Mouse (Mus musculus): Measurements from ENCODE around the gene Rnf39. TPM values are rescaled to one million over a fixed set of nuclear protein-coding genes. Genes with fewer than 3 reads are reported as not detected.

The Rnf39 gene
- total and polyA plus RNA-seq, 3 experiments = not detected

DNA sequence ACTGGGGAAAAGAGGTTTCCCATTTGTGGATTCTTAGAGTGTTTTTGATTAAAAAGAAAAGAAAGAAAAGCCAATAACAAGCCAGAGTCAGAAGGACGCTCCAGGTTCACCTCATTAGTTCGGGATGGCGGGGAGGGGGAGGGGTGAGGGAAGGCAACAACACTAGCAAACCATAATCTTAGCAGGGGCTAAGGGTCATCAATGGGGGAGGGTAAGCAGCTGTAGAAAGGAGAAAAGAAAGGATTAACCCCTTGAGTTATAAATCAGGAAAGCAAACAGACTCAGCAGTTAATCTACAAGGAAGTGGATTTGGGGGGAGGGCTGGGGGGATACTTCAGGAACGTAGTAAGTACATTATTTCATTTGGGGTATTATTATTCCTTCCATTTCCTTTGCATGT is 39.1 kb downstream of the Rnf39 start:
- in situ Hi-C loops (cut with MboI; ENCODE audit: low pct_ligation_motif_present, low pct_unique_long_range_greater_than_20kb, low sequenced_read_pairs) = no loop called here
- Histone ChIP-seq H3K4me2 (ENCODE audit: insufficient read depth, low read depth, poor library complexity, severe bottlenecking) (no peak overlapping the region), H3K27me3 (replicated peaks) (no peaks in the 10 kb centered on the region), H3K4me3 (replicated peaks in 1 of 3; ENCODE audit: low read depth in 2 of 3, low read length in 2 of 3, poor library complexity in 1 of 3) (no peak overlapping the region), H3K79me2 (replicated peaks; ENCODE audit: control insufficient read depth, extremely low read depth, insufficient read depth, poor library complexity, severe bottlenecking) (no peaks in the 10 kb centered on the region), H3K27ac (ENCODE audit: insufficient read depth, low read depth) (no peak overlapping the region), H3K36me3 (replicated peaks in 1 of 2; ENCODE audit: control insufficient read depth in 1 of 2, insufficient read depth in 1 of 2, low read length in 1 of 2) (no peaks in the 10 kb centered on the region), H3K9ac (ENCODE audit: insufficient read depth, low read depth) (no peak overlapping the region), H3K9me3 (replicated peaks; ENCODE audit: low read length) (no peaks in the 10 kb centered on the region), H3K4me1 (ENCODE audit: control insufficient read depth in 1 of 2, insufficient read depth in 2 of 2) (no peaks in the 10 kb centered on the region)
- TF ChIP-seq MEF2A (IDR thresholded peaks at IDR 0.05; ENCODE audit: borderline replicate concordance, low read depth, low read length) (no peak), TCF12 (IDR thresholded peaks at IDR 0.05; ENCODE audit: low read depth, low read length) (no peak), POLR2AphosphoS2 (IDR thresholded peaks at IDR 0.05; ENCODE audit: low read depth, low read length) (no peak), KAT2A (IDR thresholded peaks at IDR 0.05; ENCODE audit: insufficient replicate concordance, low read length) (no peak), RAD21 (IDR thresholded peaks at IDR 0.05; ENCODE audit: low read depth, low read length) (no peak), HCFC1 (IDR thresholded peaks at IDR 0.05; ENCODE audit: low read depth, low read length) (no peak), BHLHE40 (IDR thresholded peaks at IDR 0.05; ENCODE audit: low read depth, low read length) (no peak), TBP (conservative IDR thresholded peaks at IDR 0.05; ENCODE audit: low read depth, low read length) (no peak), ZKSCAN1 (IDR thresholded peaks at IDR 0.05; ENCODE audit: borderline replicate concordance, low read depth, low read length) (no peak), E2F4 (IDR thresholded peaks at IDR 0.05; ENCODE audit: insufficient replicate concordance, low read depth, low read length) (no peak), EP300 (IDR thresholded peaks at IDR 0.05; ENCODE audit: low read length) (no peak)
- dilution Hi-C loops (cut with MboI; ENCODE audit: extremely low pct_ligation_motif_present, extremely low pct_unique_long_range_greater_than_20kb, low sequenced_read_pairs) = no loop called here
- no peak for DNase-seq (ENCODE audit: extremely low read depth)

DNA sequence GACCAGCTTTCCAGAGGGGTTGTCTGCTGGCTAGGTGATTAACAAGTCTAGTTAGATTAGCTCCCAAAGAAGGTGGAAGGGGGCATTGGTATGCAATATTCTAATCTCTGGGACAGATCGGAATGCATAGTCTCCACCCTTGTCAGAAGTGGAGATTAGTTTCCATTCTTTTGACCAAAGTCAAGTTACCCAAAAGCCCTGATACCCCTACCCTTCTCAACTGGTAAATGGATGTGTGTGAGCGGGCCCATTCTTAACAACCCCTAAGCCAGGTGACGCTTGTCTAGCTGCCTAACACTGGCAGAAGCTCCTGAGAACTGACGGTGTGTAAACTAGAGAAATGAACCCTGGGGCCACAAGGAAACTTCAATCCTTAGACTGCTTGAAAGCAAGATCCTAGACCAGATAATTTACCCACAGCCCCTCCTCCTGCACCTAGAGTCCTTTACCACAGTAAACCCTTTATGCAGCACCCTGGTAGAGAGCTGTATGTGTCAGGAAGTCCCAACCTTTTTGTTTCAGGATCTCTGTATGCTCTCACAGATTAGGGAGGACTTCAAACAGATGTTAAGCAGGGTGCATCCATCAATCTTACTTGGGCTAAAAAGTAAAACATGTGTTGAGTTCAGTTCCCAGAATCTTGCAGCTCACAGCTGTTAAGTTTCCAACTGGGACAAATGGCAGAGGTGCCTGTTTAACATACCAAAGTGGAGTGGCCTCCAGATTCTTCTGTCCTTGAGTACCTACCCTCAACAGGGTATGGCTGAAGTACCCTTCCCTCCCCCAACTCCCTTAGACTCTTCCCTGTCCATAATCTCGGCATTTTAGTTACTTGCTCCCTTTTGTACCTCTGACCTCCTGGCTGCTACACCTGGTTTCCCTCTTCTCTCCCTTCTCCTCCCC is 39.8 kb downstream of the Rnf39 start:
- Histone ChIP-seq H3K27ac (ENCODE audit: insufficient read depth, low read depth) (no peak overlapping the region), H3K79me2 (replicated peaks; ENCODE audit: control insufficient read depth, extremely low read depth, insufficient read depth, poor library complexity, severe bottlenecking) (no peaks in the 10 kb centered on the region), H3K4me1 (ENCODE audit: control insufficient read depth in 1 of 2, insufficient read depth in 2 of 2) (no peaks in the 10 kb centered on the region), H3K27me3 (replicated peaks) (no peaks in the 10 kb centered on the region), H3K9me3 (replicated peaks; ENCODE audit: low read length) (no peaks in the 10 kb centered on the region), H3K4me3 (replicated peaks in 1 of 3; ENCODE audit: low read depth in 2 of 3, low read length in 2 of 3, poor library complexity in 1 of 3) (no peak overlapping the region), H3K36me3 (replicated peaks in 1 of 2; ENCODE audit: control insufficient read depth in 1 of 2, insufficient read depth in 1 of 2, low read length in 1 of 2) (no peaks in the 10 kb centered on the region), H3K4me2 (ENCODE audit: insufficient read depth, low read depth, poor library complexity, severe bottlenecking) (no peak overlapping the region), H3K9ac (ENCODE audit: insufficient read depth, low read depth) (no peak overlapping the region)
- in situ Hi-C loops (cut with MboI; ENCODE audit: low pct_ligation_motif_present, low pct_unique_long_range_greater_than_20kb, low sequenced_read_pairs) = no loop called here
- dilution Hi-C loops (cut with MboI; ENCODE audit: extremely low pct_ligation_motif_present, extremely low pct_unique_long_range_greater_than_20kb, low sequenced_read_pairs) = no loop called here
- no peak for TF ChIP-seq TCF12 (IDR thresholded peaks at IDR 0.05; ENCODE audit: low read depth, low read length)
- no peak for TF ChIP-seq GABPA (IDR thresholded peaks at IDR 0.05; ENCODE audit: insufficient replicate concordance, low read depth, low read length)
- no peak for TF ChIP-seq POLR2AphosphoS2 (IDR thresholded peaks at IDR 0.05; ENCODE audit: low read depth, low read length)
- no peak for TF ChIP-seq ZNF384 (IDR thresholded peaks at IDR 0.05; ENCODE audit: low read depth, low read length)
- no peak for TF ChIP-seq MAX (IDR thresholded peaks at IDR 0.05; ENCODE audit: low read length)
- no peak for TF ChIP-seq EP300 (IDR thresholded peaks at IDR 0.05; ENCODE audit: low read length)
- DNase-seq (ENCODE audit: extremely low read depth) = no peak

Data from CH12.LX (cell line).